In genomic region chr9:60368516-60368915, GRCm38 (mm10) we compare ENCODE assay signal across 23 mouse cellular contexts.
DNase-seq lines count a peak whose midpoint lies in the region; ATAC-seq and TF ChIP-seq lines count a peak whose summit lies in the region.
"Had no signal": no experiment of that assay in that cellular context is flagged by ENCODE, and none has a peak within 500 bp of the region (broad histone marks: within the 10 kb centered on the region; RNA-seq: fewer than 3 reads in every experiment).

No protein-coding gene starts in this region.

- no peaks in the 10 kb centered on the region for H3K9me3 ChIP-seq in liver, embryonic 14.5 days (ENCODE audit: control insufficient read depth, low read length)
- no peaks in the 10 kb centered on the region for H3K9me3 ChIP-seq in intestine, embryonic 14.5 days (ENCODE audit: control insufficient read depth, low read length)
- H3K9me3 ChIP-seq in forebrain, embryonic 12.5 days = no peaks in the 10 kb centered on the region
- H3K9me3 ChIP-seq: embryonic facial prominence, embryonic 12.5 days; heart, embryonic 12.5 days; limb, embryonic 12.5 days; midbrain, embryonic 10.5 days had no signal

- no peak for DNase-seq in liver, embryonic 14.5 days (ENCODE audit: low read depth in 3 of 3, low spot score in 3 of 3)
- DNase-seq in liver (no peak), 3T3-L1 (ENCODE audit: low read depth, low spot score) (peak; percentile 19)
- no peak for DNase-seq in intestine, embryonic 14.5 days (ENCODE audit: low spot score)
- peak; percentile 33 for DNase-seq in lung, postnatal 25 days (ENCODE audit: low spot score)
- DNase-seq in gastrocnemius, postnatal 10 days = no peak
- DNase-seq: adrenal gland, adult 8-10 months; cerebellum, adult 8-10 months; heart, postnatal 36 days; kidney, adult 11 months; retina, postnatal 1 day; right cerebral cortex, postnatal 4 days; thymus, postnatal 25 days had no signal

- no peak for ATAC-seq in liver, embryonic 14.5 days (ENCODE audit: insufficient read depth)
- no peak for ATAC-seq in intestine, embryonic 14.5 days (replicated peaks; ENCODE audit: low FRiP score, low TSS enrichment, low read depth)
- no peak for ATAC-seq in forebrain, embryonic 12.5 days (ENCODE audit: low FRiP score)
- ATAC-seq: forebrain, embryonic 16.5 days; Patski had no signal

- no peak for TF ChIP-seq EP300 in liver, embryonic 14.5 days (IDR thresholded peaks at IDR 0.05; ENCODE audit: low read depth)

- TF ChIP-seq CTCF in liver, embryonic 14.5 days (IDR thresholded peaks at IDR 0.05; ENCODE audit: low read depth) = no peak

- WGBS in liver, embryonic 14.5 days (ENCODE audit: insufficient replicate concordance) = 52% methylated on average over 9 of the region's 9 CpGs
- WGBS in intestine, embryonic 14.5 days = 58% methylated on average over 9 of the region's 9 CpGs
- WGBS in forebrain, embryonic 12.5 days = 82% methylated on average over 9 of the region's 9 CpGs

- peaks cover 8 to 22% of the 10 kb centered on the region in 2 experiments for H3K4me1 ChIP-seq in liver, embryonic 14.5 days (replicated peaks; ENCODE audit: control insufficient read depth in 2 of 2, insufficient read depth in 2 of 2, low read length in 1 of 2)
- H3K4me1 ChIP-seq in intestine, embryonic 14.5 days (replicated peaks; ENCODE audit: control insufficient read depth, insufficient read depth, low read length) = peaks cover 39% of the 10 kb centered on the region
- H3K4me1 ChIP-seq in forebrain, embryonic 12.5 days = peaks cover 21% of the 10 kb centered on the region

- H3K27me3 ChIP-seq in liver, embryonic 14.5 days (ENCODE audit: control insufficient read depth, insufficient read depth, low read length) = no peaks in the 10 kb centered on the region
- no peaks in the 10 kb centered on the region for H3K27me3 ChIP-seq in intestine, embryonic 14.5 days (replicated peaks; ENCODE audit: control insufficient read depth, insufficient read depth, low read length)
- H3K27me3 ChIP-seq in forebrain, embryonic 12.5 days = no peaks in the 10 kb centered on the region
- H3K27me3 ChIP-seq: embryonic facial prominence, embryonic 12.5 days; heart, embryonic 12.5 days; Patski had no signal

- no peaks in the 10 kb centered on the region for H3K36me3 ChIP-seq in liver, embryonic 14.5 days (replicated peaks; ENCODE audit: control insufficient read depth, insufficient read depth, low read depth)
- no peaks in the 10 kb centered on the region; the same call in 1 of the 2 replicates for H3K36me3 ChIP-seq in intestine, embryonic 14.5 days (ENCODE audit: control insufficient read depth, insufficient read depth, low read length)
- H3K36me3 ChIP-seq in forebrain, embryonic 12.5 days (replicated peaks) = no peaks in the 10 kb centered on the region
- H3K36me3 ChIP-seq: embryonic facial prominence, embryonic 12.5 days; heart, embryonic 12.5 days; limb, embryonic 12.5 days; midbrain, embryonic 10.5 days had no signal

- H3K27ac ChIP-seq in liver, embryonic 14.5 days = no peak overlapping the region
- H3K27ac ChIP-seq in intestine, embryonic 14.5 days (ENCODE audit: low read depth) = 0 out of 2 replicates have a peak overlapping the region, but pooled peaks have one; percentile 27
- H3K27ac ChIP-seq in forebrain, embryonic 12.5 days = no peak overlapping the region
- H3K27ac ChIP-seq: embryonic facial prominence, embryonic 12.5 days; hindbrain, embryonic 14.5 days; kidney, postnatal 0 days; limb, embryonic 12.5 days; macrophage; midbrain, embryonic 10.5 days had no signal

- H3K9ac ChIP-seq in liver, embryonic 14.5 days (replicated peaks) = no peak overlapping the region
- H3K9ac ChIP-seq in intestine, embryonic 14.5 days (ENCODE audit: low read length) = no peak overlapping the region
- H3K9ac ChIP-seq in forebrain, embryonic 12.5 days = no peak overlapping the region
- H3K9ac ChIP-seq: embryonic facial prominence, embryonic 12.5 days; heart, embryonic 12.5 days; hindbrain, embryonic 14.5 days; limb, embryonic 12.5 days had no signal

- H3K4me3 ChIP-seq in liver, embryonic 14.5 days (ENCODE audit: insufficient read depth in 1 of 2, low read depth in 2 of 2, low read length in 2 of 2) = no peak overlapping the region
- no peak overlapping the region for H3K4me3 ChIP-seq in intestine, embryonic 14.5 days (ENCODE audit: low read depth, low read length)
- no peak overlapping the region for H3K4me3 ChIP-seq in forebrain, embryonic 12.5 days (replicated peaks)
- H3K4me3 ChIP-seq: embryonic facial prominence, embryonic 12.5 days; heart, embryonic 12.5 days; limb, embryonic 12.5 days; midbrain, embryonic 10.5 days had no signal

- peak overlapping the region; percentile 40 for H3K4me2 ChIP-seq in liver, embryonic 14.5 days (ENCODE audit: low read depth)
- H3K4me2 ChIP-seq in intestine, embryonic 14.5 days (ENCODE audit: low read length) = no peak overlapping the region
- H3K4me2 ChIP-seq in forebrain, embryonic 12.5 days = no peak overlapping the region
- H3K4me2 ChIP-seq: embryonic facial prominence, embryonic 12.5 days; heart, embryonic 12.5 days; hindbrain, embryonic 14.5 days; limb, embryonic 12.5 days had no signal

Comparison
In these comparisons a context has a peak if more than half of its experiments do, and no peak if none do; other contexts are left out.
1. DNase-seq: peak in 3T3-L1 (single experiment) and lung, postnatal 25 days (single experiment); none in liver, embryonic 14.5 days (0 of 3), liver (single experiment), intestine, embryonic 14.5 days (single experiment) and gastrocnemius, postnatal 10 days (single experiment).